Mouse (Mus musculus) midbrain, embryonic 13.5 days (tissue): ENCODE data around the gene Ccndbp1. TPM values are rescaled to one million over a fixed set of nuclear protein-coding genes. Genes with fewer than 3 reads are reported as not detected.

Experiments
- ATAC-seq: fragments of 200-750 bp; cut with Nextera tagmentation; 2 replicates; pipeline ENCODE4 v1.8.0; 2017; ENCODE audit warnings: mild to moderate bottlenecking, moderate TSS enrichment, moderate library complexity
- H3K27ac ChIP-seq: fragments of 300-500 bp; sonication (generic); 2 replicates; pipeline ENCODE4 v1.5.1; 2015; ENCODE audit warnings: inconsistent platforms, mild to moderate bottlenecking, moderate library complexity
- H3K27me3 ChIP-seq: fragments of 300-500 bp; sonication (generic); 2 replicates; pipeline ENCODE4 v1.6.1; 2015; ENCODE audit warnings: mild to moderate bottlenecking, inconsistent platforms
- H3K36me3 ChIP-seq: fragments of 300-500 bp; sonication (generic); 2 replicates; pipeline ENCODE4 v1.6.1; 2015; ENCODE audit warnings: mild to moderate bottlenecking, inconsistent platforms
- H3K4me1 ChIP-seq: fragments of 300-500 bp; sonication (generic); replicated peaks from 2 replicates; pipeline ENCODE4 v1.6.1; 2015; ENCODE audit warnings: inconsistent platforms
- H3K4me2 ChIP-seq: fragments of 300-500 bp; sonication (generic); replicated peaks from 2 replicates; pipeline ENCODE4 v1.6.1; 2015; ENCODE audit warnings: moderate library complexity, mild to moderate bottlenecking, inconsistent platforms
- H3K4me3 ChIP-seq: fragments of 300-500 bp; sonication (generic); replicated peaks from 2 replicates; pipeline ENCODE4 v1.5.1; 2015; ENCODE audit warnings: mild to moderate bottlenecking, inconsistent platforms
- H3K9ac ChIP-seq: fragments of 300-500 bp; sonication (generic); replicated peaks from 2 replicates; pipeline ENCODE4 v1.6.1; 2015; ENCODE audit warnings: mild to moderate bottlenecking, inconsistent platforms
- H3K9me3 ChIP-seq: fragments of 300-500 bp; sonication (generic); 2 replicates; pipeline ENCODE4 v1.6.1; 2016; ENCODE audit warnings: mild to moderate bottlenecking, inconsistent platforms
- WGBS: fragments of 180-500 bp; shearing (Covaris S2); methylation state at CpG from one replicate; pipeline ENCODE4 v1.1.7; 2015; 5-methylcytosine and 5-hydroxymethylcytosine counted together
- microRNA-seq: library from miRNA; unstranded; fragments of <30 nt; microRNA quantifications from one replicate; pipeline ENCODE4, GENCODE M21; 2016
- polyA plus RNA-seq: library from polyadenylated mRNA; unstranded; fragments of >200 nt; fragmentation: Nextera tagmentation; extraction: Ambion mirVana; gene quantifications from 2 replicates; pipeline ENCODE4 v1.2.1, GENCODE M21; 2015

Gene Ccndbp1
- polyA plus RNA-seq, 1 experiment from 2014 or later = 72.0 TPM

GRCm38 (mm10) chr2:121041098-121041497 is 32.9 kb downstream of the Ccndbp1 start:
- 62% methylated on average over 5 of the region's 5 CpGs for WGBS
- Histone ChIP-seq H3K27me3 (no peaks in the 10 kb centered on the region), H3K9me3 (no peaks in the 10 kb centered on the region), H3K9ac (no peak overlapping the region), H3K4me3 (no peak overlapping the region), H3K36me3 (no peaks in the 10 kb centered on the region), H3K27ac (no peak overlapping the region), H3K4me2 (no peak overlapping the region), H3K4me1 (no peaks in the 10 kb centered on the region)
- ATAC-seq = no peak

- Histone ChIP-seq H3K36me3 (no peaks in the 10 kb centered on the region), H3K4me1 (no peaks in the 10 kb centered on the region), H3K9ac (no peak overlapping the region), H3K9me3 (no peaks in the 10 kb centered on the region), H3K27me3 (no peaks in the 10 kb centered on the region), H3K4me3 (no peak overlapping the region), H3K4me2 (no peak overlapping the region), H3K27ac (no peak overlapping the region)
- 71% methylated on average over 4 of the region's 4 CpGs for WGBS
- no peak for ATAC-seq
Observed at GRCm38 (mm10) chr2:121045653-121046052, 37.5 kb downstream of the Ccndbp1 start.

- no peak overlapping the region for H3K9ac ChIP-seq
- 93% methylated on average over 5 of the region's 5 CpGs for WGBS
- no peak for ATAC-seq
Observed at GRCm38 (mm10) chr2:121052176-121052575, 44.0 kb downstream of the Ccndbp1 start.

GRCm38 (mm10) chr2:121054060-121054459 is 45.9 kb downstream of the Ccndbp1 start:
- no peaks in the 10 kb centered on the region for H3K9me3 ChIP-seq
- H3K4me1 ChIP-seq = no peaks in the 10 kb centered on the region
- H3K27me3 ChIP-seq = no peaks in the 10 kb centered on the region
- no peak overlapping the region for H3K9ac ChIP-seq
- WGBS = 86% methylated on average over 2 of the region's 2 CpGs
- no peak overlapping the region for H3K4me3 ChIP-seq
- no peak for ATAC-seq
- H3K27ac ChIP-seq = no peak overlapping the region
- no peak overlapping the region for H3K4me2 ChIP-seq
- H3K36me3 ChIP-seq = no peaks in the 10 kb centered on the region

More at GRCm38 (mm10) chr2:121052176-121052575, 44.0 kb downstream of the Ccndbp1 start:
- Histone ChIP-seq H3K27ac (no peak overlapping the region), H3K27me3 (no peaks in the 10 kb centered on the region), H3K36me3 (no peaks in the 10 kb centered on the region), H3K4me1 (no peaks in the 10 kb centered on the region), H3K4me2 (no peak overlapping the region), H3K4me3 (no peak overlapping the region), H3K9me3 (no peaks in the 10 kb centered on the region)

GRCm38 (mm10) chr2:121055915-121056314 is 47.7 kb downstream of the Ccndbp1 start:
- H3K4me2 ChIP-seq = no peak overlapping the region
- H3K4me1 ChIP-seq = no peaks in the 10 kb centered on the region
- no peaks in the 10 kb centered on the region for H3K36me3 ChIP-seq
- H3K9me3 ChIP-seq = no peaks in the 10 kb centered on the region
- WGBS = 91% methylated on average over 6 of the region's 6 CpGs
- no peak overlapping the region for H3K27ac ChIP-seq
- no peak overlapping the region for H3K9ac ChIP-seq
- no peak for ATAC-seq
- H3K27me3 ChIP-seq = no peaks in the 10 kb centered on the region
- H3K4me3 ChIP-seq = no peak overlapping the region

GRCm38 (mm10) chr2:121057997-121058396 is 49.8 kb downstream of the Ccndbp1 start:
- H3K9me3 ChIP-seq = no peaks in the 10 kb centered on the region
- H3K27me3 ChIP-seq = no peaks in the 10 kb centered on the region
- WGBS = 77% methylated on average over 6 of the region's 6 CpGs
- H3K36me3 ChIP-seq = no peaks in the 10 kb centered on the region
- no peak overlapping the region for H3K4me3 ChIP-seq
- no peak overlapping the region for H3K9ac ChIP-seq
- no peak for ATAC-seq
- H3K4me2 ChIP-seq = no peak overlapping the region
- no peaks in the 10 kb centered on the region for H3K4me1 ChIP-seq
- no peak overlapping the region for H3K27ac ChIP-seq

- Histone ChIP-seq H3K36me3 (no peaks in the 10 kb centered on the region), H3K4me3 (no peak overlapping the region), H3K4me2 (no peak overlapping the region), H3K27me3 (no peaks in the 10 kb centered on the region), H3K4me1 (no peaks in the 10 kb centered on the region), H3K9ac (no peak overlapping the region), H3K27ac (no peak overlapping the region), H3K9me3 (no peaks in the 10 kb centered on the region)
- WGBS = 96% methylated on average over 2 of the region's 2 CpGs
- no peak for ATAC-seq
Observed at GRCm38 (mm10) chr2:121061315-121061714, 53.1 kb downstream of the Ccndbp1 start.

Small RNA genes lying within 50 kb of the gene (microRNA-seq; reads per million reads assigned to microRNA genes)
- gene Gm44325 = not detected

Other genes with a start within 250 kb of the Ccndbp1 start
- gene Cdan1, start 158.3 kb upstream of the Ccndbp1 start, polyA plus RNA-seq = 4.8 and 5.7 TPM in 2 replicates
- 11.2 and 12.0 TPM in 2 replicates for gene Ttbk2, start 157.8 kb upstream of the Ccndbp1 start, polyA plus RNA-seq
- gene Ubr1, start 37.7 kb upstream of the Ccndbp1 start, polyA plus RNA-seq = 34.6 and 38.6 TPM in 2 replicates
- gene Tmem62, start 31.4 kb upstream of the Ccndbp1 start, polyA plus RNA-seq = 8.7 and 10.2 TPM in 2 replicates
- 0.98 and 1.1 TPM in 2 replicates for gene Epb42, start 28.7 kb downstream of the Ccndbp1 start, polyA plus RNA-seq
- gene Tgm5, start 77.4 kb downstream of the Ccndbp1 start, polyA plus RNA-seq = not detected in 2 replicates
- gene Tgm7, start 101.4 kb downstream of the Ccndbp1 start, polyA plus RNA-seq = not detected in 2 replicates
- gene Adal, start 132.0 kb downstream of the Ccndbp1 start, polyA plus RNA-seq = 33.9 and 38.5 TPM in 2 replicates
- 26.1 and 26.3 TPM in 2 replicates for gene Lcmt2, start 132.2 kb downstream of the Ccndbp1 start, polyA plus RNA-seq
- 63.9 and 67.9 TPM in 2 replicates for gene Tubgcp4, start 162.3 kb downstream of the Ccndbp1 start, polyA plus RNA-seq
- gene Zscan29, start 162.7 kb downstream of the Ccndbp1 start, polyA plus RNA-seq = 10.5 and 10.9 TPM in 2 replicates